Mouse (Mus musculus): ENCODE results near the gene Iscu.

DNA sequence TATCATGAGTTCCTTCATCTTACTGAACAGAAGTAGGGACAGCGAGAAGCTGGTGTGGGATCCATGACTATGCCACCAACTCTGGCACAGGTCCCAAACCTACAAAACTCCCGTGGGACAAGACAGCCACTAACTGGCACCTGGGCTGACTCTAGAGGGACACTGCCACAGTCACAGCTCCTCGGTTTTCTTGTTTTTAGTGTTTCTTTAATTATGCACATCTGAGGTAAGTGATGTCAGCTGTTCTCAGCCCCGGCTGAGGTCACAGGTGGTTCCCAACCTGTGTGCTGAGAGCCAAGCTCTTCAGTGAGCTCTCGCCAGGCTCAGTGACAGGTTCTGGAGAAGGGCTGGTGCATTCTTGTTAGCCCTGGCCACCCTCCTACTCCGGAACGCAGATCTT lies 8.1 kb upstream of the Iscu start:
- TF ChIP-seq CTCF (IDR thresholded peaks at IDR 0.05; ENCODE audit: insufficient read depth, low read length) (no peak), POLR2A (IDR thresholded peaks at IDR 0.05; ENCODE audit: borderline replicate concordance, extremely low read depth, low read depth, low read length) (no peak)

Measured in lung, adult 2 months (tissue).